Mouse (Mus musculus) stomach, embryonic 14.5 days (tissue): Measurements from ENCODE around the gene Gpc4. TPM values are rescaled to one million over a fixed set of nuclear protein-coding genes. Genes with fewer than 3 reads are reported as not detected.

Experiments used
- ATAC-seq: fragments of 200-750 bp; cut with Nextera tagmentation; 2 replicates; pipeline ENCODE4 v1.8.0; 2017; ENCODE audit warnings: low read depth, moderate TSS enrichment; ENCODE audit not compliant: insufficient number of reproducible peaks, insufficient read depth, low FRiP score
- H3K27ac ChIP-seq: fragments of 300-500 bp; sonication (generic); 2 replicates; pipeline ENCODE4 v1.5.1; 2014; ENCODE audit warnings: mild to moderate bottlenecking, low read length, moderate library complexity, mixed read lengths
- H3K27me3 ChIP-seq: fragments of 300-500 bp; sonication (generic); 2 replicates; pipeline ENCODE4 v1.6.1; 2014; ENCODE audit warnings: low read length, control low read depth, mixed read lengths; ENCODE audit not compliant: control insufficient read depth, insufficient read depth
- H3K36me3 ChIP-seq: fragments of 300-500 bp; sonication (generic); 2 replicates; pipeline ENCODE4 v1.6.1; 2014; ENCODE audit warnings: mild to moderate bottlenecking, control low read depth, low read length, moderate library complexity, mixed read lengths; ENCODE audit not compliant: control insufficient read depth, insufficient read depth
- H3K4me1 ChIP-seq: fragments of 300-500 bp; sonication (generic); 2 replicates; pipeline ENCODE4 v1.6.1; 2014; ENCODE audit warnings: low read length, control low read depth, mixed read lengths; ENCODE audit not compliant: control insufficient read depth, insufficient read depth
- H3K4me2 ChIP-seq: fragments of 300-500 bp; sonication (generic); replicated peaks from 2 replicates; pipeline ENCODE4 v1.6.1; 2014; ENCODE audit warnings: low read depth, low read length, control low read depth
- H3K4me3 ChIP-seq: fragments of 300-500 bp; sonication (generic); 2 replicates; pipeline ENCODE4 v1.5.1; 2014; ENCODE audit warnings: low read depth, low read length, control low read depth
- H3K9ac ChIP-seq: fragments of 300-500 bp; sonication (generic); replicated peaks from 2 replicates; pipeline ENCODE4 v1.6.1; 2014; ENCODE audit warnings: low read depth, mild to moderate bottlenecking, control low read depth, low read length, moderate library complexity, mixed read lengths
- H3K9me3 ChIP-seq: fragments of 300-500 bp; sonication (generic); 2 replicates; pipeline ENCODE4 v1.6.1; 2016; ENCODE audit warnings: low read depth, low read length, control low read depth; ENCODE audit not compliant: control insufficient read depth
- WGBS: fragments of 180-500 bp; shearing (Covaris S2); extraction: QIAGEN DNeasy Blood & Tissue Kit; methylation state at CpG from one replicate; pipeline ENCODE4 v1.1.7; 2014; 5-methylcytosine and 5-hydroxymethylcytosine counted together
- polyA plus RNA-seq: library from polyadenylated mRNA; unstranded; fragments of >200 nt; fragmentation: Nextera tagmentation; extraction: Ambion mirVana; gene quantifications from 2 replicates; pipeline ENCODE4 v1.2.1, GENCODE M21; 2014

The Gpc4 gene
- polyA plus RNA-seq, 1 experiment from 2014 or later = 32.4 TPM

DNA sequence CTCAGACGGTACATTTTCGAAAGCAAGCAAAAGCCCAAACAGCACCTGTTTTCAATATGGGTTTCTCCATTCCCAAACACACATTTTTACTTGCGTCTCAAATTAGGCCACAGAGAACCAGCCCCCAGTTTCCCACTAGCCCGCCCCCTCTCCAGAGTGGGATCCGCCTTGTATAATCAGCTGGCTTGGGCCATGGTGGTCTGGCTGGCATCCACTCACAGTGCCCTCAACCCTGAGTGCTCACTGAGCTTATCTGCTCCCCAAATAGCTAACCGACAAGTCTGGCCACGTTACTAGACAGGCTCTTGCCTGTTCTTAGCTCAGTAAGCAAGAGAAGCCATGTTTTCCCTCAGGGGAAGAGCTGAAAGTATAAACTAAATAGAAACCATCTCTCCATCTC, 134.9 kb downstream of the Gpc4 start:
- WGBS = 80% methylated on average over 7 of the region's 7 CpGs
- Histone ChIP-seq H3K9ac (no peak overlapping the region), H3K4me2 (no peak overlapping the region), H3K4me3 (no peak overlapping the region), H3K36me3 (no peaks in the 10 kb centered on the region), H3K27me3 (no peaks in the 10 kb centered on the region), H3K4me1 (no peaks in the 10 kb centered on the region), H3K9me3 (no peaks in the 10 kb centered on the region), H3K27ac (no peak overlapping the region)
- no peak for ATAC-seq

- Histone ChIP-seq H3K4me1 (no peaks in the 10 kb centered on the region), H3K9ac (no peak overlapping the region), H3K4me3 (no peak overlapping the region), H3K36me3 (no peaks in the 10 kb centered on the region), H3K9me3 (no peaks in the 10 kb centered on the region), H3K27ac (no peak overlapping the region), H3K4me2 (no peak overlapping the region), H3K27me3 (no peaks in the 10 kb centered on the region)
- WGBS = 56% methylated on average over 9 of the region's 9 CpGs
- ATAC-seq = no peak
Observed at GRCm38 (mm10) chrX:52017660-52018059, 147.4 kb downstream of the Gpc4 start.

Other genes with a start within 250 kb of the Gpc4 start
- gene 1700080O16Rik, start 192.5 kb downstream of the Gpc4 start, polyA plus RNA-seq = not detected in 2 replicates